Mouse (Mus musculus): ENCODE measurements around the gene Amer3. TPM values are rescaled to one million over a fixed set of nuclear protein-coding genes. Genes with fewer than 3 reads are reported as not detected.

The Amer3 gene
- polyA plus RNA-seq, 1 experiment: 0.31 TPM

GRCm38 (mm10) chr1:34554275-34554674, 25.2 kb upstream of the Amer3 start:
- Histone ChIP-seq H3K4me1 (ENCODE audit: control insufficient read depth, insufficient read depth, low read length) (no peaks in the 10 kb centered on the region), H3K36me3 (ENCODE audit: control insufficient read depth, insufficient read depth, low read length) (no peaks in the 10 kb centered on the region), H3K4me3 (ENCODE audit: control insufficient read depth, low read depth, low read length) (no peak overlapping the region), H3K27ac (ENCODE audit: control insufficient read depth, insufficient read depth, low read depth, low read length) (no peak overlapping the region), H3K27me3 (ENCODE audit: control insufficient read depth, insufficient read depth, low read length) (no peaks in the 10 kb centered on the region)
- TF ChIP-seq POLR2A (IDR thresholded peaks at IDR 0.05; ENCODE audit: control insufficient read depth, low read depth, low read length) (no peak), CTCF (IDR thresholded peaks at IDR 0.05; ENCODE audit: control insufficient read depth, insufficient read depth, insufficient replicate concordance, low read depth, low read length) (no peak)

DNA sequence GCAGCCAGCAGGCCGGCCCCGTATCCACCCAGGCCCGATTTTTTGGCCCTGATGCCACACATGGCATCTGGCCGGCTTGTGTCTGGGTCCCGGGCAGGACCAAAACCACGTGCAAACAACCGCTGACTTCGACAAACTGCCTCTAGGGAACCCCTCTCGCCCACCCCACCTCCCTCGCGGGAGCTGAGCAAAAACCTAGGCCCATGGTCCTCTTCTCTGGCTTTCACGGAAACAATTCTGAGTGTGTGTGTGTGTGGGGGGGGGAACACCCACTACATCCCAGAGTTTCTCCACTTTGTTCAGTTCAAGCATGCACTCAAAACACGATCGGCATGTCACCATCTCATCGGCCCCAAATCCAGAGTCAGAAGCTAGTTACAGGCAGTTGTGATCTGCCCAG, 18.6 kb upstream of the Amer3 start, which contains the start of gene Prss40:
TSS of gene Prss40 (minus strand) at position 101 of the 400 bp plus-strand sequence.
- no peaks in the 10 kb centered on the region for H3K27me3 ChIP-seq (ENCODE audit: control insufficient read depth, insufficient read depth, low read length)
- H3K36me3 ChIP-seq (ENCODE audit: control insufficient read depth, insufficient read depth, low read length): no peaks in the 10 kb centered on the region
- peak within 1 kb of the TSS; percentile 83 for H3K4me3 ChIP-seq (ENCODE audit: control insufficient read depth, low read depth, low read length)
- TF ChIP-seq POLR2A (IDR thresholded peaks at IDR 0.05; ENCODE audit: control insufficient read depth, low read depth, low read length) (no peak), CTCF (IDR thresholded peaks at IDR 0.05; ENCODE audit: control insufficient read depth, insufficient read depth, insufficient replicate concordance, low read depth, low read length) (no peak)
- peaks cover 11% of the 10 kb centered on the region for H3K4me1 ChIP-seq (ENCODE audit: control insufficient read depth, insufficient read depth, low read length)
- H3K27ac ChIP-seq (ENCODE audit: control insufficient read depth, insufficient read depth, low read depth, low read length): peak within 1 kb of the TSS; percentile 25; the same call in 1 of the 2 replicates

GRCm38 (mm10) chr1:34564383-34565045, 14.9 kb upstream of the Amer3 start:
- H3K27me3 ChIP-seq (ENCODE audit: control insufficient read depth, insufficient read depth, low read length): no peaks in the 10 kb centered on the region
- H3K4me1 ChIP-seq (ENCODE audit: control insufficient read depth, insufficient read depth, low read length): peaks cover 11% of the 10 kb centered on the region
- H3K27ac ChIP-seq (ENCODE audit: control insufficient read depth, insufficient read depth, low read depth, low read length): no peak overlapping the region
- H3K36me3 ChIP-seq (ENCODE audit: control insufficient read depth, insufficient read depth, low read length): no peaks in the 10 kb centered on the region
- no peak for TF ChIP-seq POLR2A (IDR thresholded peaks at IDR 0.05; ENCODE audit: control insufficient read depth, low read depth, low read length)
- no peak for TF ChIP-seq CTCF (IDR thresholded peaks at IDR 0.05; ENCODE audit: control insufficient read depth, insufficient read depth, insufficient replicate concordance, low read depth, low read length)
- H3K4me3 ChIP-seq (ENCODE audit: control insufficient read depth, low read depth, low read length): no peak overlapping the region

DNA sequence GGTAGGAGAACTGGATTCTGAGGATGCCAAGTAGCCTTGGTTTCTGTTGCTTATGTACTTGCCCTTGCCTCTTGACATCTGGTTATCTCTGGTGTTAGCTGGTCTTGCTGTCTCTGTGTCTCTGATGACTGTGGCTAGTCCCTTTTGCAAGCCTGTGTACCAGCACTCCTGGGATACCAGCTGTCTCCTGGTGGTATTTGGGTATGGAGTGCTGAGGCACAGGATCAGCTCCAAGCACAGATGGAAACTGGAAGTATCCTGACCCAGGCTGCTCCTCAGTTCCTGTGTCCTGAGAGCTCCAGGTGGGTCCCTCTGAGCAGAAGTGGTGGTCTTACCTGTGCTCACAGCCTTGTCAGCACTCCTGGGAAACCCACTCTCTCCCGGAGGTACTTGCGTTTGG, 11.3 kb upstream of the Amer3 start:
- Histone ChIP-seq H3K27me3 (ENCODE audit: control insufficient read depth, insufficient read depth, low read length) (no peaks in the 10 kb centered on the region), H3K4me1 (ENCODE audit: control insufficient read depth, insufficient read depth, low read length) (no peaks in the 10 kb centered on the region), H3K36me3 (ENCODE audit: control insufficient read depth, insufficient read depth, low read length) (no peaks in the 10 kb centered on the region), H3K4me3 (ENCODE audit: control insufficient read depth, low read depth, low read length) (no peak overlapping the region), H3K27ac (ENCODE audit: control insufficient read depth, insufficient read depth, low read depth, low read length) (no peak overlapping the region)
- TF ChIP-seq CTCF (IDR thresholded peaks at IDR 0.05; ENCODE audit: control insufficient read depth, insufficient read depth, insufficient replicate concordance, low read depth, low read length): no peak
- TF ChIP-seq POLR2A (IDR thresholded peaks at IDR 0.05; ENCODE audit: control insufficient read depth, low read depth, low read length): no peak

GRCm38 (mm10) chr1:34569876-34570275, 9.6 kb upstream of the Amer3 start:
- no peaks in the 10 kb centered on the region for H3K27me3 ChIP-seq (ENCODE audit: control insufficient read depth, insufficient read depth, low read length)
- no peak overlapping the region for H3K27ac ChIP-seq (ENCODE audit: control insufficient read depth, insufficient read depth, low read depth, low read length)
- no peaks in the 10 kb centered on the region for H3K36me3 ChIP-seq (ENCODE audit: control insufficient read depth, insufficient read depth, low read length)
- no peak for TF ChIP-seq POLR2A (IDR thresholded peaks at IDR 0.05; ENCODE audit: control insufficient read depth, low read depth, low read length)
- no peak for TF ChIP-seq CTCF (IDR thresholded peaks at IDR 0.05; ENCODE audit: control insufficient read depth, insufficient read depth, insufficient replicate concordance, low read depth, low read length)
- H3K4me1 ChIP-seq (ENCODE audit: control insufficient read depth, insufficient read depth, low read length): no peaks in the 10 kb centered on the region
- H3K4me3 ChIP-seq (ENCODE audit: control insufficient read depth, low read depth, low read length): no peak overlapping the region

- Histone ChIP-seq H3K27ac (ENCODE audit: control insufficient read depth, insufficient read depth, low read depth, low read length) (no peak overlapping the region), H3K4me3 (ENCODE audit: control insufficient read depth, low read depth, low read length) (no peak overlapping the region), H3K4me1 (ENCODE audit: control insufficient read depth, insufficient read depth, low read length) (no peaks in the 10 kb centered on the region), H3K36me3 (ENCODE audit: control insufficient read depth, insufficient read depth, low read length) (no peaks in the 10 kb centered on the region), H3K27me3 (ENCODE audit: control insufficient read depth, insufficient read depth, low read length) (no peaks in the 10 kb centered on the region)
- TF ChIP-seq POLR2A (IDR thresholded peaks at IDR 0.05; ENCODE audit: control insufficient read depth, low read depth, low read length) (no peak), CTCF (IDR thresholded peaks at IDR 0.05; ENCODE audit: control insufficient read depth, insufficient read depth, insufficient replicate concordance, low read depth, low read length) (no peak)
Measured at GRCm38 (mm10) chr1:34571431-34571830, 8.0 kb upstream of the Amer3 start.

- Histone ChIP-seq H3K36me3 (ENCODE audit: control insufficient read depth, insufficient read depth, low read length) (no peaks in the 10 kb centered on the region), H3K27ac (ENCODE audit: control insufficient read depth, insufficient read depth, low read depth, low read length) (no peak overlapping the region), H3K4me1 (ENCODE audit: control insufficient read depth, insufficient read depth, low read length) (peaks cover 2% of the 10 kb centered on the region; the same call in 1 of the 2 replicates), H3K4me3 (ENCODE audit: control insufficient read depth, low read depth, low read length) (no peak overlapping the region), H3K27me3 (ENCODE audit: control insufficient read depth, insufficient read depth, low read length) (no peaks in the 10 kb centered on the region)
- TF ChIP-seq POLR2A (IDR thresholded peaks at IDR 0.05; ENCODE audit: control insufficient read depth, low read depth, low read length): no peak
- TF ChIP-seq CTCF (IDR thresholded peaks at IDR 0.05; ENCODE audit: control insufficient read depth, insufficient read depth, insufficient replicate concordance, low read depth, low read length): no peak
Measured at GRCm38 (mm10) chr1:34573221-34573620, 6.2 kb upstream of the Amer3 start.

Data from testis, adult 2 months (tissue).